Mouse (Mus musculus) adrenal gland, postnatal 4 days (tissue): ENCODE measurements around the gene Izumo1r. TPM values are rescaled to one million over a fixed set of nuclear protein-coding genes. Genes with fewer than 3 reads are reported as not detected.

Experiments
- DNase-seq, 2 experiments: peaks; one replicate each; pipeline ENCODE4 v3.0.0; 2021 to 2022; ENCODE audit warnings: low spot score in 2 of 2, mixed read lengths in 2 of 2
- long read RNA-seq, 2 experiments: library from polyadenylated mRNA; stranded (forward); transcript quantifications; one replicate each; pipeline ENCODE4 v2.0.0; 2021
- total RNA-seq, 2 experiments: library from RNA; stranded (reverse); gene quantifications; 2 replicates each; pipeline ENCODE4 v1.2.3; 2021

Gene Izumo1r
- total RNA-seq, result not detected
- long read RNA-seq, experiment 1, result 0 reads
- long read RNA-seq, experiment 2, result 0 reads

DNA sequence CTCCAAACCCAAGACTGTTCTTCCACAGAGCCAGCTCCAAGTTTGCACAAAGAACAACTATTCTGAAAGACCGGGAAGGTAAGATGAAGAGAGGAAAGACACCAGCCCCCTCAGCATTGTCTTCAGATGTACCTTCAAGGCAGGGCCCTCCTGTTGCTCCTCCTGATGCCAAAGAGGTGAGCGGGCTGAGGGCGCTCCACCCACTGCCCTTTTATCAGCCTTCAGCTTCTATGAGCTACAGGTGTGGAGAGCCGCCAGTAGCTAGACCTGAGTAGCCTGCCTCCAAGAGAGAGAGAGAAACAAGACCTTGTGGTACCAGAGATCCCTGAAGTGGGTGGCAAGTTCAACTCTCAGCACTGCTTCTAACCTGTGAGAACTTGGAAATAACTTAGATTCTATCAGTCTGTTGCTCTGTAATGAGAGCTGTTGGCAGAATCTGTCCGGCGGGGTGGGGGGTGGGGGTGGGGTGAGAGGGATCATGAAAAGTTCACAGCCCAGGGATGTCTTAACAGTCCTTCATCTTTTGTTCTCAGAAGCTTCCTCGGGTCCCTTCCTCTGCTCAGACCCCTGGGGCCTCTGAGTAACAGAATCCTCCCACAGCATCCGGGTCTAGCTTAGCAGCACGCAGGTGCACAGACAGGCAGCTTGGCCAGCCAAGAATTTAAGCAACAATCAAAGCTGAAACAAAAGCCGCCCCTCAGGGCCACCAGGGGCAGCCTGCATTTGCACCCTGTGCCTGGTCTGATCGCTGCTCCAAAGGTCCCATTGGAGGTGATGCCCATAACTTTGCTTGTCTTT lies at the start of gene Izumo1r:
TSS of gene Izumo1r (minus strand) at position 369 of the 798 bp plus-strand sequence.
- DNase-seq, result no peak

GRCm38 (mm10) chr9:14951072-14951471 lies 47.3 kb upstream of the Izumo1r start:
- no peak for DNase-seq

GRCm38 (mm10) chr9:14948843-14949242 lies 45.1 kb upstream of the Izumo1r start:
- DNase-seq, result no peak

GRCm38 (mm10) chr9:14946677-14947076 lies 42.9 kb upstream of the Izumo1r start:
- DNase-seq, result no peak

GRCm38 (mm10) chr9:14945919-14946318 lies 42.2 kb upstream of the Izumo1r start:
- DNase-seq, result no peak

GRCm38 (mm10) chr9:14942143-14942720 lies 38.5 kb upstream of the Izumo1r start:
- no peak for DNase-seq

- no peak for DNase-seq
Measured at GRCm38 (mm10) chr9:14939610-14940009, 35.9 kb upstream of the Izumo1r start.

GRCm38 (mm10) chr9:14937308-14937707 lies 33.6 kb upstream of the Izumo1r start:
- DNase-seq, result no peak

- DNase-seq, result no peak
Measured at GRCm38 (mm10) chr9:14934851-14935250, 31.1 kb upstream of the Izumo1r start.

DNA sequence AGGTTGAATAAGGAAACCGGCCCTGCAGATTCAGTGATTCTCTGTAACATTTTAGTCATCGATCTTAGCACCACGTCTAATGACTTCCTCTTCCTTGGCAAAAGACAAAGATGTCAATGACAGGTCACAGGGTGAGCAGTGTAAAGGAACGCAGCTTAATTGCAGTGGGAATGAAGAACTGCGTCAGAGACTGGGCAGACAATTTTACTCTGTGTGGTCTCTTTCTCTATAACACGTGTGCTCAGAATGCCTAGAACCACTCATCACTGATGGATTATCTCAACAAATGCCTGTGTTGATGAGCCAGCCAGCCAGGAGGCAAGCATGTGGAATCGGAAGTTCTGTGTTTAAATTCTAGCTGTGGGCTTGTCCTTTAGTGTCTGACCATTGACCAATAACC lies 28.2 kb upstream of the Izumo1r start:
- DNase-seq, result no peak

DNA sequence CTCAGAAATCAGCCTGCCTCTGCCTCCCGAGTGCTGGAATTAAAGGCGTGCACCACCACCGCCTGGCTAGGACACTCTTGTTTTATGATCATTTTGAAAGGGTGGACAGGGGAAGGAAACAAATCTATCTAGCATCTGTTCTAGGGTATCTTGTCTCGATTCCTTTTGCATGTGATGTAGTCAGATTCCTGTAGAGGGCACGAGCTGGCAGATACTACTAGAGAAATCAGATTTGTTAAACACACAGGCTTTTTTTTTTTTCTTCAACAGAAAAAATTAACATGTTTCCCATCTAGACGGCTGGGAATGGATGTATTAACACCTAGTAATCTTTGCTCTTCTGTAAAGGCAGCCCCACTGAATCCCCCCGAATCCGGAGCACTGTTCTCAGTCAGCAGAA lies 27.5 kb upstream of the Izumo1r start:
- DNase-seq, result no peak

- DNase-seq, result no peak
Measured at GRCm38 (mm10) chr9:14926593-14926992, 22.8 kb upstream of the Izumo1r start.

DNA sequence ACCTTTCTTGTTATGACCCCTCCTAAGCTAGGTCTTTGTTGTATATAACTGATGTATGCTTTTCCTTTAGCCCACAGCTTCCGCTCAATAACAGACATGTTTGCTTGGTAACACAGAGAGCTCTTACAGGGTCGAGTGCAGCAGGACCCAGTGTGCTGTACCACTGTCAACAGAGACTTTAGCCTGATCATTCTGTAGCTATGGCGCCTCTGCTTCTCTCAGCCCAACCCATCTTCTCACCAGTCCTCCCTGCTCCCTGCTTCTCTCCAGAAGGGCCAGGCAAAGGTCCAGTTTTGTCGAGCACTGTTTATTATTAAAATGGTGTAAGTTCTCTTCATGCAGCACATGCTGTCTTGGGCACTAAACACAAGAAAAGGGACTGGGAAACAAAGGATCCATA lies 19.9 kb upstream of the Izumo1r start:
- no peak for DNase-seq

- no peak for DNase-seq
Measured at GRCm38 (mm10) chr9:14921971-14922560, 18.3 kb upstream of the Izumo1r start.

DNA sequence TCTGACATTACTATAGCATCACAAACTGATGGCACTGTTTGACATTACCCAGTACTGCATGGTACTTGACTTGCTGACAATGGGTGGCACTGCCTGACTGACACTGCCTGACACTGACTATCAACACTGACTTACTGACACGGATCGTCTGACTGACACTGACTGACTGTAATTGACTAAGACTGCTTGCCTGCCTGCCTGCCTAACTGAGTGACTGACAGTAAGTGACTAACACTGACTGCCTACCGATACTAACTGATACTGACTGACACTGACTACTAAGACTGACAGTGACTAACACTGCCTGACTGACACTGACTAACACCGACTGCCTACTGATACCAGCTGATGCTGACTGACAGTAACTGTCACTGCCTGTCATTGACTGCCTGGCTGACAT lies 17.5 kb upstream of the Izumo1r start:
- DNase-seq, result no peak

DNA sequence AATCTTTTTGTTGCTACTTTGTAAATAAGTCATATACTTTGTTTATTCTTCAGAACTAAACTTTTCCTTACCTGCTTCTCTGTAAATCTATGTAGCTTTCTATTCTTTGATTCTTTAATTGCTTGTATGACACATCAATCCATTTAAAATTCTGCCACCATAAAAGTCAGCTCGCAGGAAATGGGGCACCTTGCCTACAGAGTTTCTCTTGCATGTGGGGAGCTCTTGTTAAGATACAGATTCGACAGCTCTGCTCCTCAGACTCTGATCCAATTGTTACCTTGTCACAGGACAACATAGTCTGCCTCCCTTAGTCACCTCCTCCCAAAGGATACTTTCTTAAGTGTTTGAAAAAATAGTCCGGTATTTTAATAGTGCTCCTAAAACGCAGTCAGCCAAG lies 16.9 kb upstream of the Izumo1r start:
- DNase-seq, result no peak

- DNase-seq, result no peak
Measured at GRCm38 (mm10) chr9:14918825-14919668, 15.3 kb upstream of the Izumo1r start.

GRCm38 (mm10) chr9:14917661-14918060 lies 13.9 kb upstream of the Izumo1r start:
- DNase-seq, result no peak

DNA sequence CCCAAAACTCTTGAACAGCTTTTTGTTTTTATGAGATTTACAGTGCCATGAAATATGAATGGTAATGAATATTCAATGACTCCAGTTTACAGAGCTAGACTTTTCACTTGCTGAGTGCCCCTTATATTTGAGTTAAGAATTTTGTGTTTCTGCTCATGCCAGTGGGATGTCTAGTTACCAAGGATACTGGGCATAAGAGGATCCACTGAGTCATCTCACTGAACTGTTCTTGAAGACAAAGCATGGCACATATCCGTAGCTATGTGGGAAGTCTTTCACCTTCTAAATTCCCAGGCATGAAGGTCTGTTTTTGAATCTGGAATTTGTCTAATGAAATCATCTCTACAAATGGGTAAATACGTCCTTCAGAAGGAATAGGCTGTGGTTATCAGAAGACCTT lies 8.3 kb upstream of the Izumo1r start:
- no peak for DNase-seq

DNA sequence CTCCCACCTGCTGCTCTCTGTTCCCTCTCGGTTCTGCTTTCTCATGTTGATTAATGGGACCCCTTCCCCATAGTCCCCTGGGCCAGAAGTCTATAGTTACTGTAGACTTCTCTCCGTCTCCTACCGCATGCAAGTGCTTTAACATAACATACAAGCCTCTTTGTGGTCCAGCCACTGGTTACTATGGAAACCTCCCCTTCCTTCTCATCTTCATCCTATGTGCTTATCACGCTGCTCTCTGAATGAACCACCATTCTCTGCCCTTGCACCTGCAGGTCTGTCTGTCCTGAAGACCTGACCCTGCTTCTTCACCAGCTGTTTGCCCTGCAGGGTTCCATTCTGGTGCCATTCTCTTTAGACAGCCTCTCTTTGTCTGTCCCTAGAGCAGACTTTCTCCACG lies 6.2 kb upstream of the Izumo1r start:
- no peak for DNase-seq

GRCm38 (mm10) chr9:14907816-14908415 lies 4.2 kb upstream of the Izumo1r start:
- DNase-seq, result no peak
